Mouse (Mus musculus): ENCODE results near the gene Rnf26.
"Not testable (repeated sequence)": the region's sequence is repeated elsewhere in the genome, so short reads cannot be mapped to it uniquely, and the experiment has no call there.

Gene Rnf26

DNA sequence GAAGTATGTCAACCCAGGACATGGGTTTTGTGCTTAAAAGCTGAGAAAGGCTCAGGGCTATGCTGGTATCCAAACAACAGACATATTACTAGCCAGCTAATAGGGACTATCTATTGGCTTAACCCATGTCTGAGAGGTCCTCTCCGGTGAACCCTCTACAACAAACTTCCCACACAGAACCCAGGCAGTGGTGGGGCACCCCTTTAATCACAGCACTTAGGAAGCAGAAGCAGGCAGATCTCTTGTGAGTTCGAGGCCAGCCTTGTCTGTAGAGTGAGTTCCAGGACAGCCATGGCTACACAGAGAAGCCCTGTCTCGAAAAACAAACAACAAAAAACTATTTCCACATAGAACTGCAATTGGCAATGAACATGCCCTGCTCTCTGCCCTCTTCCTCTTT, 13.4 kb upstream of the Rnf26 start:
- in situ Hi-C loops (cut with MboI; ENCODE audit: low pct_unique_long_range_greater_than_20kb in 1 of 2, low sequenced_read_pairs in 2 of 2, unreplicated experiment in 1 of 2) = no loop called here

DNA sequence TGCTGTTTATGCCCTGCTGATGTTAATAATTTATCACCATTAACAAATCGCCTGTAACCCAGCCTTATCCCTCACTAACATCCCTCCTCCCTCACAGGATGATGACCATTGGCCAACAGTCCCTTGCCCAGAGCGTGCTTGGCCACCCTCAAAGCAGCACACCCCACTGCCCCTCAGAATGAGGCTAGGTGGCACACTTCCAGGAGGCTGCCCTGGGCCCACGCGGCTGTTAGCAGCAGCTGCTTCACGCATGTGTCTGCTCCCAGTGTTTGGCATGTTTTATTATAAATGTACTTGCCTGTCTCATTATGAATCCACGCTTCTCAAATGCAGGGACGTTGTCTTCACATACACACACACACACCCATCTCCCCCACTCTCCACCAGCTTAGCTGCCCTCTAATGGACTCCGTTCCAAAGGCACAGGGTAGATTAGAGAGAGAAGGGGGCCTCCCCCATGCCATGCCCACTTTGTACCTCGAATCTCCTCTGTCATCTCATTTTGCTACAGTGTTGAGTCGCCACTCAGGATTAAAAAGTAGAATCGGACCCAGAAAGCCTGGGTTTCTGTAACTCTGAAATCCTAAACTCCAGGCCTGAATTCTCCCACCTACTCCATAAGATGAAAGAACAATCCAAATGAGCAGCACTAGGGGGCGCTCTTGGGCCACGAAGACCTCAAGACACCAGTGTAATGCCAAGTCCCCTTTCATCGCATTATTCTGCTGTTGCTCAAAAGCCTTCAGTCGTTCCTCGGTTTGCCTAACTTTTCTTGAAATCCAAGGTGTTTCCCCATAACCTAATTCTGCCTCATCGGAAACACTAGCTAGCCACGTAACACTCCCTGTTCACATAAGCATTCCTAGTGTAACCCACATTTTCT, 12.5 kb upstream of the Rnf26 start:
- in situ Hi-C loops (cut with MboI; ENCODE audit: low pct_unique_long_range_greater_than_20kb in 1 of 2, low sequenced_read_pairs in 2 of 2, unreplicated experiment in 1 of 2) = no loop called here

DNA sequence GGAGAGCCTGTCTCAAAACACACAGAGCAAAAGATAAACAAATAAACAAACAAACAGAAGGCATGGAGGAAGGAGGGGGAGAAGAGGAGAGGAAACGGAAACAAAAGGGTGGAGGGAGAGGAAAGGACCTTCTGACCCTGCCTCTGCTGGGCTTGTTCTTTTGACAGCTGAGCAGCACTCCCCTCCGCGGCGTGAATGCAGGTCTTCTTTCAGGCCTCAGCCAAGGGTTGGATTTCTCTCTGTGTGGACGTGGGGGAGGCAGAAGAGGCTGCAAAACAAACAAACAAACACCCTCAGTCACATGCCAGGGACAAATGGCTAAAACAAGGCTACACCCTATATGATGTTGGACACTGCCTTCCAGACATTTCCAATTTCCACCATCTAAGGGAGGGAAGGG, 11.7 kb upstream of the Rnf26 start:
- in situ Hi-C loops (cut with MboI; ENCODE audit: low pct_unique_long_range_greater_than_20kb in 1 of 2, low sequenced_read_pairs in 2 of 2, unreplicated experiment in 1 of 2) = no loop called here

DNA sequence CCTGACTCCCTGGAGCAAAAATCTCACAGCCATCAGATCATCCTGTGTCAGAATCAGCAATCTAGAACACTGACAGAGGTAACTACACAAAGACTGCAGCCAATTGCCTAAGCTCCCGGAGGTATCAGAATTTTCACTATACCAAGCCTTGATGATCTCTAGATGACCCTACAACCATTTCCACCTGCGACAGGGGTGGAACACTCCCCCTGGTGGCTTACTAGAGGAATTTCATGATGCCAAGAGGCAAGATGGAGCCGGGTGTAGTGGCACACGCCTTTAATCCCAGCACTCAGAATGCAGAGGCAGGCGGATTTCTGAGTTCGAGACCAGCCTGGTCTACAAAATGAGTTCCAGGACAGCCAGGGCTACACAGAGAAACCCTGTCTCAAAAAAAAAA, 11.0 kb upstream of the Rnf26 start:
- in situ Hi-C loops (cut with MboI; ENCODE audit: low pct_unique_long_range_greater_than_20kb in 1 of 2, low sequenced_read_pairs in 2 of 2, unreplicated experiment in 1 of 2) = no loop called here

DNA sequence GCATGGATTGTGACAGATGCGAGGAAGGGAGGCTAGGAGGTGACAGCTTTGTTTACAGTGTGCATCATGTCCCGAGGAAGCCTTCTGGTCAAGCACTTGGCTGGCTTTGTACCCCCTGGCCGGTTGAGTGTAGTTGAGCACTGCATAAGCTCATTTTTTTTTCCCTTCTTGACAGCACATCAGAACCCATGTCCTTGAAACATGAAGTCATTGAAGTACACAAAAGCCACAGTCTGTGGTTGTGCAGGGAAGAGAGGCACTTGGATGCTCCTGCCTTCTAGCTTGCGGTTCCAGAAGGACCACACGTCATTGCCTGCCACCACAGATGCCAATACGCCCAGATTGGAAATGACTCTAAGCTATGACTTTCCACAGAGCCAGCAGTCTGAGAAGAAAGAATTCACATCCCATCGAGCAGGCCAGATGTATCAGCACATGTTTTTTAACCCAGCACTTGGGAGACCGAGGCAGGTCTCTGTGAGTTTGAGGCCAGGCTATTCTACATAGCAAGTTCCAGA, 6.7 kb upstream of the Rnf26 start:
- in situ Hi-C loops (cut with MboI; ENCODE audit: low pct_unique_long_range_greater_than_20kb in 1 of 2, low sequenced_read_pairs in 2 of 2, unreplicated experiment in 1 of 2) = no loop called here

DNA sequence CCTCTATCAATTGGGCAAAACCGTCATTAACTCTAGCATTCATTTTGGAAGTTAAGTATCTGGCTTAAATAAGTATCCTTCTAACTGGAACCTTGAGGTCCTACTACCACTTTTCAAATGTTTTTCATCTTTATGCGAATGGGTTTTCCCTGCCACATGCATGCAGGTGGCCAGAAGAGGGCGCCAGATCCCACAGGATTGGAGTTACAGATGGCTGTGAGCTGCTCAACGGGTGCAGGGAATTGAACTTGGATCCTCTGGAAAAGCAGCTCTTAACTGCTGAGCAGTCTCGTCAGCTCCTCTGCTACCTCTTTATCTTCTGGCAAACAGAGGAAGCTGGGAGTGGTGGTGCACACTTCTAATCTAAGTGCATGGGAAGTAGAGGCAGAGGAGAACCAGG, 5.7 kb upstream of the Rnf26 start:
- in situ Hi-C loops (cut with MboI; ENCODE audit: low pct_unique_long_range_greater_than_20kb in 1 of 2, low sequenced_read_pairs in 2 of 2, unreplicated experiment in 1 of 2) = no loop called here

DNA sequence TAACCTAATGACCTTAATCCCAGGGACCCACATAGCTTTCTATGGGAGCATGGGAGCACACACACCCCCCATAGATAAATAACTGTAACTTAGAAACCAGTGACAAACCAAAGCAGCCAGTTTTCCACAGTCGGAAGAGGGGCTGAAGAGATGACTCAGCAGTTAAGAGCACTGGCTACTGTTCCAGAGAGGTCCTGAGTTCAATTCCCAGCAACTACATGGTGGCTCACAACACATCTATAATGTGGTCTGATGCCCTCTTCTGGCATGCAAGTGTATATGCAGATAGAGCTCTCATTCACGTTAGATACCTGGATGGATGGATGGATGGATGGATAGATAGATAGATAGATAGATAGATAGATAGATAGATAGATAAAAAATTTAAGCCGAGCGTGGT, 2.9 kb upstream of the Rnf26 start:
- in situ Hi-C loops (cut with MboI; ENCODE audit: low pct_unique_long_range_greater_than_20kb in 1 of 2, low sequenced_read_pairs in 2 of 2, unreplicated experiment in 1 of 2) = no loop called here

DNA sequence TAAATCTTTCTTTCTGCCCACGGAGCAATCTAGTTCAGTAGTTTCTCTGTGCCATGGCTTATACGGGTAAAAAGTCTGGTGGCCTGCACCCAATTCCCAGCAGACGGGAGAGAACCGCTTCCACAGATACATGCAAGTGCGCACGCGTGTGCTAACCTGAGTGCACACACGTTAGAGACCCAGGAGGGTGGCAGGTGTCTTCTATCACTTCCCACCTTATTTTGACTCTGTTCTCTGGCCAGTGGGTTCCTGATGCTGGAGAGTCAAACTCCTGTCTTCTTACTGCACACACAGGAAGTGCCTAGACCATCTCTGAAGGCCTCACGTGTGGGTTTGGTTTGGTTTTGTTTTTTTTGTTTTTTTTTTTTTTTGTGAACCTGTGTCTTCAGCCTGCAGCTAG, 2.3 kb upstream of the Rnf26 start:
- in situ Hi-C loops (cut with MboI; ENCODE audit: low pct_unique_long_range_greater_than_20kb in 1 of 2, low sequenced_read_pairs in 2 of 2, unreplicated experiment in 1 of 2) = no loop called here

DNA sequence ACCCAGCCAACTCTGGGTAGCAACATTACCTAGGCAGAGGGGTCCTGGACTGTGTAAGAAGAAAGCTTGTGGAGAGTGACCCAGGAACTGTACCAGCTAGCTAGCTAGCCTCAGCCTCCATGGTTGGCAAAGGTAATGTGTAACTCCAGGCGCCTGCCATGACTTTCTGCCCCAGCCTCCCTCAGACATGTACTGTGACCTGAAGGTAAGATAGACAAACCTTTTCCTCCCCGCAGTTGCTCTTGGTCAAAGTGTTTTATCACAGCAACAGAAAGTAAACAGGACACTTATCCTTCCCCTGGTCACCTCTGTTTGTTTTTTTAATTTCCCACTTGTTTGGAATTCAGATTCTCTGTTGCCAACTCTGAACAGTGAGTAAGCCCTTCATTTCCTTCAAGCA, 1.1 kb upstream of the Rnf26 start:
- in situ Hi-C loops (cut with MboI; ENCODE audit: low pct_unique_long_range_greater_than_20kb in 1 of 2, low sequenced_read_pairs in 2 of 2, unreplicated experiment in 1 of 2) = no loop called here

DNA sequence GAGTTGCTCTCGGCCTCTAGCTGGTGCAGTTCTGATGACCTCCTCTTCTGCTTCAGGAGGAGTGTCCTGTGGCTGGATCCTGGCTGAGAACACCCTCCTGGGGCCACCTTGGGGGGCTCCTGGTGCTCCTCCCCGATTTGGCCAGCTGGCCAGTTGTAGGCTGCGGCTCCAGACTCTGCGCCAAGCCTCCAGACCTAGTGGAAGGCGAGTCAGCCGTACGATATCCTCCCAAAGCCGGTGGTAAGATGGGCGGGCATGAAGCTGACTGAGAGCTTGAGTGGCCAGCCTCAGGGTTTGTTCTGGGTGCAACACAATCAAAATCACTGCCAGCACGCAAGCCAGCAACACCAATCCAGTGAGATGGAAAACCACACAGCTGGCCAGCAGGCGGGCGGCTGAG, 1.4 kb downstream of the Rnf26 start:
- in situ Hi-C loops (cut with MboI; ENCODE audit: low pct_unique_long_range_greater_than_20kb in 1 of 2, low sequenced_read_pairs in 2 of 2, unreplicated experiment in 1 of 2) = not testable (repeated sequence)

DNA sequence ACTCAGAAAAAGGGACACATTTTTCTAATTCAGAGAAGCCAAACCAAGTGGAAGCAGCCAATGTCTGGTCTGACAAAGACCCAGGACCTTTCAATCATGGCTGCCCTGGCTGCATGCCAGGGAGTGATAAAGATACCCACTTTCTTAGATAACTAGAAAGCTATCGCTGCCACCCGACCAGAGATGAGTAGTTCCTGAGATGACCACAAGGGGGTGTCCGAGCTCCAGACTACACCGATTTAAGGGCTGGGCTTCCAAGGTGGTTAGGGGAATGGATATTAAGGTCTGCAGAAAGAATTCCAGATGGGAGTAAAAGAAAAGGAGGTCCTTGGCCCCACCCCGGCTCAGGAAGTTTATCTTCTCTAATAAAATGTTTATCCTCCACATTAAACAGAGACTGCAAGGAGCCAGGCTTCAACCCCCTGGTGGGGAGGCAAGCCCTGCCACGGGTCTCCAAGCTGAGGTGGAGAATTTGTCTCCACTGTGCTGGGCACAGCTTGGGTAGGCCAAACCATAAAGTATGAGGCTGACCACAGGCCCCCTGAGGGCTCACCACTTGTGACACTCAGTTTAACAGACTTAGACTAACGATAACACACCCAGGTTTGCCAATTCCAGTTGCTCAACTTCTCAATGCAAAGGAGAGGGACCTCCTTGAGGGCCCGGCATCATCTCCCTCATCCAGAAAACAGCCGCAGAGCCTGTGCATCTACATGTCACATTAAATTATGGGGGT, 3.8 kb downstream of the Rnf26 start:
- in situ Hi-C loops (cut with MboI; ENCODE audit: low pct_unique_long_range_greater_than_20kb in 1 of 2, low sequenced_read_pairs in 2 of 2, unreplicated experiment in 1 of 2) = no loop called here

DNA sequence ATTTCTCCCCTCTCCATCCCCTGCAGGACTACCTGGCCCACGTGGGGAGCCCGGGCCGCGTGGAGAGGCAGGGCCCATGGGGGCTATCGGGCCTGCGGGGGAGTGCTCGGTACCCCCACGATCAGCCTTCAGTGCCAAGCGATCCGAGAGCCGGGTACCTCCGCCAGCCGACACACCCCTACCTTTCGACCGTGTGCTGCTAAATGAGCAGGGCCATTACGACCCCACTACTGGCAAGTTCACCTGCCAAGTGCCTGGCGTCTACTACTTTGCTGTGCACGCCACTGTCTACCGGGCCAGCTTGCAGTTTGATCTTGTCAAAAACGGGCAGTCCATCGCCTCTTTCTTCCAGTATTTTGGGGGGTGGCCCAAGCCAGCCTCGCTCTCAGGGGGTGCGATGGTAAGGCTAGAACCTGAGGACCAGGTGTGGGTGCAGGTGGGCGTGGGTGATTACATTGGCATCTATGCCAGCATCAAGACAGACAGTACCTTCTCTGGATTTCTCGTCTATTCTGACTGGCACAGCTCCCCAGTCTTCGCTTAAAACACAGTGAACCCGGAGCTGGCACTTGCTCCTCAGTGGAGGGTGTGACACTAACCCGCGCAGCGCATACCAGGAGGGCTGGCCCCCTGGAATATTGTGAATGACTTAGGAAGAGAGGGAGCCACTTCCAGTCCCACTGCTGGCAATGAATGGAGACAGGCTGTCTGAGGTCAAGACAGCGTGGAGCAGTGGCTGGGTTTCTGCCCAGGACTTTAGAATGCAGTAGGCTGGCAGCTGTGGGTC, 4.9 kb downstream of the Rnf26 start:
- in situ Hi-C loops (cut with MboI; ENCODE audit: low pct_unique_long_range_greater_than_20kb in 1 of 2, low sequenced_read_pairs in 2 of 2, unreplicated experiment in 1 of 2) = no loop called here

DNA sequence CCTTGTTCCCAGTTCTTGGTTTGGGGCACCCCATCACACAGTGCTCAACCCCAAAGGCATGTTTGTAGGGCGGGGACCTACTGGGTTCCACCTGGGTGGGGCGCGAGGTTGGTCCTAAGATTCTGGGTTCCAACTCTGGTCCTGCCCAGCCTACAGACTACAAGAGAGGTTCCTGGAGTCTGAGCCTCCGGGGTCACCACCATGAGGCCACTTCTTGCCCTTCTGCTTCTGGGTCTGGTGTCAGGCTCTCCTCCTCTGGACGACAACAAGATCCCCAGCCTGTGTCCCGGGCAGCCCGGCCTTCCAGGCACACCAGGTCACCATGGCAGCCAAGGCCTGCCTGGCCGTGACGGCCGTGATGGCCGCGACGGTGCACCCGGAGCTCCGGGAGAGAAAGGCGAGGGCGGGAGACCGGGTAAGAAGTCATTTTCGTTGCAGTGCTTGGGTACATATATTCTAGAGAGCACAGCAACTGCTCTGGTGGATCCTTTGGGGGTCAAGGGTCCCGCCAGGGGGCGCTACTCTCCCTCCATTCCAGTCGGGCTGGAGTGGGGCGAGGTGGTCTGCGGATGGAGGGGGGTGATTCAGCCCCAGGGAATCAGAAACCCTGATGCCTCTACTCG, 5.6 kb downstream of the Rnf26 start:
- in situ Hi-C loops (cut with MboI; ENCODE audit: low pct_unique_long_range_greater_than_20kb in 1 of 2, low sequenced_read_pairs in 2 of 2, unreplicated experiment in 1 of 2) = no loop called here

DNA sequence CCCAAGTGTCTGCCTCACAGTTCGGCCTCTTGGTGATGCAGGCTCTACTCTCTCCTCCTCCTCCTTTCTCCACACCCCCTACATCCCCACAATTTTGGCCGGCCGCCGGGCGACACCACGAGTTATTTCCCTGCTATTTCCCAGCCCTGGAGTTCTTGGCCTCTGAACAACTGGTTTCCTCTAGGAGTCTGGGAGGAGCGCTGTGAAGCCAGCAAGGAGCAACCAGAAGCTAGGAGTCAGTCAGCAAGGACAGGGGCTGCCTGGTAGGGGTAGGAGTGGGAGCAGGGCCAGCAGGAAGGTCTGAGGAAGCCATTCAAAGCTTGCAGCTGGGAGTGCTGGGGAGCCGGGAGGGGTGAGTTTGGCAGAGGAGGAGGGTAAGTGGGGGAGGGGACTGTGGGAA, 6.2 kb downstream of the Rnf26 start, which contains the start of gene C1qtnf5:
TSS of gene C1qtnf5 (plus strand) at position 136 of the 400 bp plus-strand sequence.
- in situ Hi-C loops (cut with MboI; ENCODE audit: low pct_unique_long_range_greater_than_20kb in 1 of 2, low sequenced_read_pairs in 2 of 2, unreplicated experiment in 1 of 2) = no loop called here

DNA sequence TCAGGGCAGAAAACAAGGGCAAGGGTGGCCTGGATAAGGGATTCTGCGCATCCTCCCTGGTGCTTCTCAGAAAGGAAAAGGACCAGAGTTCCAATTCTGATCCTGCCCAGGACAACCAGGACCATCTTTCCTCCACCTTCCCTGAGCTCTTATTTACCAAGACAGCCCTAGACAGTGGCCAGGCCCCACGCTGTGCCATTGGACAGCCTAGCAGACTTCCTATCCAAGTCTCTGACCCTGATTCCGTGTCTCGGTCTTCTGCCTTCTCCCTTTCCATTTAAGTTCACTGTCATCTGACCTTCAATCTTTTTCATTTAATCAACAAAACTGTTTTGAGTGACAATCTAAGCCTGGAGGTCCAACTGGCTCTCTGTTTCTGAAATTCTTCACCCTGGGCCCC, 6.7 kb downstream of the Rnf26 start:
- in situ Hi-C loops (cut with MboI; ENCODE audit: low pct_unique_long_range_greater_than_20kb in 1 of 2, low sequenced_read_pairs in 2 of 2, unreplicated experiment in 1 of 2) = no loop called here

DNA sequence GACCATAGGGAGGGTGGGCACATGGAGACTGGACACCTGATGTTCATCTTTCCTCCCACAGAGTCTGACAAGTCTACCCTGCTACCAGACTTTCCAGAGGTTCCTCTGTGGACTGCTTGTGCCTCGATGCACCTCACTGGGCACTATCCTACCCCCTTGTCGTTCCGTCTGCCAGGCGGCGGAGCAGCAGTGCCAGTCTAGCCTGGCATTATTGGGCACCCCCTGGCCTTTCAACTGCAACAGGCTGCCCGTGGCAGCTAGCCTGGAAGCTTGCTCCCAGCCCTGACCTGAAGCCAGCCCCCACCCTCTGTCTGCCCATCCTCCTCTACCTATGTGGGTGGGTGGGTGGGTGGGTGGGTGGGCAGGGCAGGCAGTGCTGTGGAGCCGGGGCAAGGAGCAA, 7.1 kb downstream of the Rnf26 start:
- in situ Hi-C loops (cut with MboI; ENCODE audit: low pct_unique_long_range_greater_than_20kb in 1 of 2, low sequenced_read_pairs in 2 of 2, unreplicated experiment in 1 of 2) = no loop called here

DNA sequence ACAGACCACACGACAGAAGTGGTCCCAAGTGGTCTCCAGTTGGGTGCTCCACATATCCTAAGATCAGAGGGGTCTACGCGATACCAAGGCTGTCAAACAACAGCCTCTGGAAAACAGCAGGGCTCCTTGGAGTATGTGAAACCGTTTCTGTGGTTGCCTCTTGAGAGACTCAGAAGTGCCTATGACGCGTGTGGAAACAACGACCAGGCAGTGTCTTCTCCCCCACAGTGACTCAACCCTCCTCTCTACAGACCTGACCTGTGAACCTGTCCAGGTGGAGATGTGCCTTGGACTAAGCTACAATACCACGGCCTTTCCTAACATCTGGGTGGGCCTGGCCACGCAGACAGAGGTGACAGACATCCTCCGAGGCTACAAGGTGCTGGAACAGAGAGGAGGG, 7.5 kb downstream of the Rnf26 start:
- in situ Hi-C loops (cut with MboI; ENCODE audit: low pct_unique_long_range_greater_than_20kb in 1 of 2, low sequenced_read_pairs in 2 of 2, unreplicated experiment in 1 of 2) = no loop called here

DNA sequence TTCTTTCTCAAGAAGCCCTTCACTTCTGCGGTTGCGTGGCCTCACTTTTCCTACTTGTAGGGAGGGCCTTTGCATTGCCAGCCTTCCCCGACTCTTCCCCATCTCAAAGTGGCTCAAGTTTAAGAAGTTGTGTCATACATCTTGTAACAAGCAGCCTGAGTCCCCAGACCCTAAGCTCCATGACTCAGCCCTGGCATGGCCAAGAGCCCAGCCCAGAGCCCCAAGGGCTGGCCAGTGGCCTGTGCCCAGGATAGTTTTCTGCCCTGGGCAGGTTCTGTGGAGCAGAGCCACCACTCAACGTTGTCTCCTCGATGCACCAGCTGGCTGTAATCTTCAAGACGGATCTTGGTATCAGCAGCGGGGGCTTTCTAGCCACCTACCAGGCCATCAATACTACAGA, 8.4 kb downstream of the Rnf26 start:
- in situ Hi-C loops (cut with MboI; ENCODE audit: low pct_unique_long_range_greater_than_20kb in 1 of 2, low sequenced_read_pairs in 2 of 2, unreplicated experiment in 1 of 2) = no loop called here

DNA sequence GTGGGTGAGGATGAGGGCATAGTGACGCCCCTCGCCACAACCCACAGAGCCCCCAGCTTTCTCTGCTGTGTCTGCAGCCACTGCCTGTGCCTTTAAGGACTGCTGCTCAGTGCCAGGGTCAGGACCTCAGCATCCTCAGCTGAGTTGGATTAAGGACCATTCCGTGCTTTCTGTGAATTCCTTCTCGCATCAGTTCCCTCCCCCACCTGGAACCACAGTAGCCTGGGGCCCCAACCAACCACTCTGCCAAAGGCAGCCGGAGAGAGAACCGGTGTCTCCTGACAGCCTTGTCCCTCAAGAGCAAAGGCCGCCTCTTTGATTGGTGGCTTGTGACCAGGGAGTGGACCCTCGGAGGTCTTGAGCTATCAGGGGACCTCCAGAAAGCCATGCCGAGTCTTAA, 11.8 kb downstream of the Rnf26 start, which contains the start of gene Mfrp:
TSS of gene Mfrp (plus strand) at position 240 of the 400 bp plus-strand sequence.
- in situ Hi-C loops (cut with MboI; ENCODE audit: low pct_unique_long_range_greater_than_20kb in 1 of 2, low sequenced_read_pairs in 2 of 2, unreplicated experiment in 1 of 2) = no loop called here

Measured in mouse embryonic stem cell (cell line).